In the genomic region with DNA sequence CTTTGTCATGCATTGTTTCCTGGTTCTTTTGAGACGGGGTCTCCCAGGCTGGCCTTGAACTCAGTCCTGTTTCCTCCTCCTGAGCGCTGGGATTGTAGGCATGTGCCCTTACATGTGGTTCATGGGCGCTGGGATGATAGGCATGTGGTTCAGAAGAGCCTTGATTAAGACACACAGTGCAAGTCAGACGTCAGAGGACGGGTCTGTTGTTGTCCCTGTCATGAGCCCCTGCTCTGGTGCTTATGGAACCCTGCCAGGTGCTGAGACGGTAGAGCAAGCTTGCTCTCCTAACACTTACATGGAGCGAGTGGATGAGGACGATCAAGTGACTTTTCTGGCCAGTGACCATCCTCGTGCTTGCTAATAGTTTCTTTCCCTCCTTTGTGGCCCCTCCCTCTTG, we compare ENCODE assay signal across 23 mouse cellular contexts.
DNase-seq lines count a peak whose midpoint lies in the region; ATAC-seq and TF ChIP-seq lines count a peak whose summit lies in the region.
"Had no signal": no experiment of that assay in that cellular context is flagged by ENCODE, and none has a peak within 500 bp of the region (broad histone marks: within the 10 kb centered on the region; RNA-seq: fewer than 3 reads in every experiment).

No protein-coding gene starts in this region.

- no peak overlapping the region for H3K9ac ChIP-seq in heart, embryonic 15.5 days
- H3K9ac ChIP-seq in heart, adult 2 months (ENCODE audit: low read depth, low read length), result no peak overlapping the region
- no peak overlapping the region for H3K9ac ChIP-seq in lung, embryonic 15.5 days
- H3K9ac ChIP-seq in liver, postnatal 0 days (replicated peaks), result no peak overlapping the region
- H3K9ac ChIP-seq: embryonic facial prominence, embryonic 12.5 days; embryonic facial prominence, embryonic 15.5 days; forebrain, postnatal 0 days; hindbrain, embryonic 12.5 days; hindbrain, embryonic 15.5 days had no signal

- no peaks in the 10 kb centered on the region for H3K36me3 ChIP-seq in heart, embryonic 15.5 days
- no peaks in the 10 kb centered on the region; the same call in 1 of the 2 replicates for H3K36me3 ChIP-seq in heart, adult 2 months (ENCODE audit: control insufficient read depth, insufficient read depth, low read length)
- no peaks in the 10 kb centered on the region for H3K36me3 ChIP-seq in lung, embryonic 15.5 days
- H3K36me3 ChIP-seq in liver, postnatal 0 days (replicated peaks; ENCODE audit: insufficient read depth, low read length), result no peaks in the 10 kb centered on the region
- H3K36me3 ChIP-seq: embryonic facial prominence, embryonic 12.5 days; embryonic facial prominence, embryonic 15.5 days; hindbrain, embryonic 12.5 days; hindbrain, embryonic 15.5 days had no signal

- no peaks in the 10 kb centered on the region for H3K27me3 ChIP-seq in heart, embryonic 15.5 days
- no peaks in the 10 kb centered on the region for H3K27me3 ChIP-seq in heart, adult 2 months (ENCODE audit: control insufficient read depth, insufficient read depth, low read length)
- H3K27me3 ChIP-seq in lung, embryonic 15.5 days, result no peaks in the 10 kb centered on the region
- no peaks in the 10 kb centered on the region for H3K27me3 ChIP-seq in liver, postnatal 0 days (ENCODE audit: insufficient read depth, low read length)
- H3K27me3 ChIP-seq: embryonic facial prominence, embryonic 12.5 days; embryonic facial prominence, embryonic 15.5 days; hindbrain, embryonic 12.5 days; hindbrain, embryonic 15.5 days had no signal

- H3K27ac ChIP-seq in heart, embryonic 15.5 days, result 0 out of 2 replicates have a peak overlapping the region, but pooled peaks have one; percentile 17
- H3K27ac ChIP-seq in heart, adult 2 months, result no peak overlapping the region
- no peak overlapping the region for H3K27ac ChIP-seq in lung, embryonic 15.5 days
- H3K27ac ChIP-seq in liver, postnatal 0 days (ENCODE audit: low read depth), result 0 out of 2 replicates have a peak overlapping the region, but pooled peaks have one; percentile 89
- H3K27ac ChIP-seq: embryonic facial prominence, embryonic 12.5 days; embryonic facial prominence, embryonic 15.5 days; gastrocnemius, adult 2 months; hindbrain, embryonic 12.5 days; hindbrain, embryonic 15.5 days had no signal

- TF ChIP-seq CTCF in heart, adult 2 months (IDR thresholded peaks at IDR 0.05), result no peak
- TF ChIP-seq CTCF in lung, adult 2 months (IDR thresholded peaks at IDR 0.05; ENCODE audit: insufficient read depth, low read length), result no peak
- no peak for TF ChIP-seq CTCF in liver, postnatal 0 days (IDR thresholded peaks at IDR 0.05; ENCODE audit: low read depth)

- no peak for ATAC-seq in heart, embryonic 15.5 days (replicated peaks; ENCODE audit: insufficient number of reproducible peaks, insufficient read depth, low FRiP score, low read depth)
- peak; percentile 56; the same call in 1 of the 2 replicates for ATAC-seq in lung, embryonic 15.5 days (ENCODE audit: borderline replicate concordance, extremely low read depth, low FRiP score, low TSS enrichment)
- no peak for ATAC-seq in liver, postnatal 0 days
- ATAC-seq: CD4-positive, CD25-positive, alpha-beta regulatory T cell, adult 4 months; forebrain, embryonic 14.5 days; forebrain, postnatal 0 days had no signal

- no peak overlapping the region for H3K4me3 ChIP-seq in heart, embryonic 15.5 days
- no peak overlapping the region for H3K4me3 ChIP-seq in heart, adult 2 months
- no peak overlapping the region for H3K4me3 ChIP-seq in lung, embryonic 15.5 days
- H3K4me3 ChIP-seq in lung, adult 2 months (replicated peaks; ENCODE audit: extremely low read depth, low read depth, low read length), result no peak overlapping the region
- H3K4me3 ChIP-seq in liver, postnatal 0 days (ENCODE audit: low read depth, low read length), result no peak overlapping the region
- H3K4me3 ChIP-seq: embryonic facial prominence, embryonic 12.5 days; embryonic facial prominence, embryonic 15.5 days; gastrocnemius, adult 2 months; hindbrain, embryonic 12.5 days; hindbrain, embryonic 15.5 days had no signal

- no peak for TF ChIP-seq POLR2A in heart, adult 2 months (IDR thresholded peaks at IDR 0.05; ENCODE audit: insufficient read depth, low read depth, low read length)
- no peak for TF ChIP-seq POLR2A in lung, adult 2 months (IDR thresholded peaks at IDR 0.05; ENCODE audit: borderline replicate concordance, extremely low read depth, low read depth, low read length)

- peaks cover 42% of the 10 kb centered on the region for H3K4me1 ChIP-seq in heart, embryonic 15.5 days (replicated peaks)
- peaks cover 3% of the 10 kb centered on the region; the same call in 1 of the 2 replicates for H3K4me1 ChIP-seq in heart, adult 2 months (ENCODE audit: control insufficient read depth, insufficient read depth, low read length)
- H3K4me1 ChIP-seq in lung, embryonic 15.5 days, result peaks cover 26% of the 10 kb centered on the region
- peaks cover 3% of the 10 kb centered on the region for H3K4me1 ChIP-seq in lung, adult 2 months (ENCODE audit: control insufficient read depth, insufficient read depth, low read length)
- peaks cover 4% of the 10 kb centered on the region; the same call in 1 of the 2 replicates for H3K4me1 ChIP-seq in liver, postnatal 0 days (ENCODE audit: insufficient read depth)

- TF ChIP-seq EP300 in heart, adult 2 months (IDR thresholded peaks at IDR 0.05; ENCODE audit: insufficient read depth, low read depth, low read length), result no peak
- no peak for TF ChIP-seq EP300 in liver, postnatal 0 days (IDR thresholded peaks at IDR 0.05; ENCODE audit: low read depth)

- 62% methylated on average over 9 of the region's 9 CpGs for WGBS in heart, embryonic 15.5 days
- 73% methylated on average over 9 of the region's 9 CpGs for WGBS in heart, adult 2 months
- WGBS in lung, embryonic 15.5 days, result 69% methylated on average over 9 of the region's 9 CpGs
- 79% methylated on average over 9 of the region's 9 CpGs for WGBS in lung, adult 2 months
- WGBS in liver, postnatal 0 days (ENCODE audit: insufficient replicate concordance), result 75% methylated on average over 9 of the region's 9 CpGs

- no peak for DNase-seq in heart, adult 2 months
- DNase-seq in lung, adult 2 months, result no peak
- DNase-seq in liver, postnatal 0 days, result no peak
- no peak for DNase-seq in urinary bladder, postnatal 36 days (ENCODE audit: low spot score in 2 of 2)
- DNase-seq: adrenal gland, adult 2 months; adrenal gland, postnatal 14 days; cerebellum, adult 11 months; cerebellum, adult 2 months; cerebellum, adult 9-11 months; cerebellum, postnatal 25 days; forebrain, postnatal 0 days; gastrocnemius, adult 2 months; gastrocnemius, postnatal 14 days; heart, adult 18-20 months; heart, postnatal 14 days had no signal

- H3K9me3 ChIP-seq in heart, embryonic 15.5 days (replicated peaks), result no peaks in the 10 kb centered on the region
- H3K9me3 ChIP-seq in lung, embryonic 15.5 days, result no peaks in the 10 kb centered on the region
- H3K9me3 ChIP-seq in liver, postnatal 0 days (ENCODE audit: low read length), result no peaks in the 10 kb centered on the region
- H3K9me3 ChIP-seq: embryonic facial prominence, embryonic 12.5 days; embryonic facial prominence, embryonic 15.5 days; hindbrain, embryonic 12.5 days; hindbrain, embryonic 15.5 days had no signal

- H3K79me2 ChIP-seq in heart, adult 2 months (replicated peaks; ENCODE audit: control insufficient read depth, insufficient read depth, low read length), result no peaks in the 10 kb centered on the region

- intact Hi-C loops in heart, adult 2 months (cut with DNase I), result no loop called here

- no peak overlapping the region for H3K4me2 ChIP-seq in heart, embryonic 15.5 days
- H3K4me2 ChIP-seq in lung, embryonic 15.5 days, result no peak overlapping the region
- no peak overlapping the region for H3K4me2 ChIP-seq in liver, postnatal 0 days (ENCODE audit: low read depth, low read length)
- H3K4me2 ChIP-seq: embryonic facial prominence, embryonic 12.5 days; embryonic facial prominence, embryonic 15.5 days; hindbrain, embryonic 12.5 days; hindbrain, embryonic 15.5 days had no signal

Comparison
In these comparisons a context has a peak if more than half of its experiments do, and no peak if none do; other contexts are left out.
1. H3K27ac ChIP-seq: peak in heart, embryonic 15.5 days (single experiment) and liver, postnatal 0 days (single experiment); none in heart, adult 2 months (single experiment) and lung, embryonic 15.5 days (single experiment).